9 mouse cellular contexts compared by ENCODE assay signal in the genomic region with DNA sequence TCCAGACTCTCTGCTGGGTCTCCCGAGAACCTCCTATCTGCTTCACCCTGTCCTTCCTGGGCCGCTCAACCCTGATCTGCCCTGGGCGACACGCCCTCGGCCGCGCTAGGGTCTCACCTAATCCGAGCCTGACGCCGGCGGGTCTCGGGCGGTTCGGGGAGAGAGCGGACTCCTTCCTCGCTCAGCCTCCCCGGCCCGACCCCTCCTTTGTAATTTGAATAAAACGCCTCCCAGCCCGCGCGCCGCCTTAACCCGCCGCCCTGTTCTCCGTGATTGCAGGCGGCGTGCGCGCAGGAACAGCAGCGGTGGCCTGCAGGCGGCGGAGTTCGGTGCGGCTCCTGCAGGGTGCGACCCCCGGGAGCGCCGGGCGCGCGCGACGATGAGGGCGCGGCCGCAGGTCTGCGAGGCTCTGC. TPM values are rescaled to one million over a fixed set of nuclear protein-coding genes. Genes with fewer than 3 reads are reported as not detected.
DNase-seq lines count a peak whose midpoint lies in the region; ATAC-seq and TF ChIP-seq lines count a peak whose summit lies in the region.
"Had no signal": no experiment of that assay in that cellular context is flagged by ENCODE, and none has a peak within 500 bp of the region (broad histone marks: within the 10 kb centered on the region; RNA-seq: fewer than 3 reads in every experiment).

No protein-coding gene starts in this region.

- H3K9me3 ChIP-seq in forebrain, embryonic 13.5 days (replicated peaks), result no peaks in the 10 kb centered on the region
- H3K9me3 ChIP-seq in liver, postnatal 0 days (ENCODE audit: low read length), result no peaks in the 10 kb centered on the region

- peak; percentile 42 for DNase-seq in kidney, adult 18-20 months
- no peak for DNase-seq in kidney, adult 9 months
- peak; percentile 28 for DNase-seq in T-cell, adult 2 months (ENCODE audit: low spot score)
- peak; percentile 51 for DNase-seq in induced T-regulatory cell, adult 2 months (ENCODE audit: low read depth)
- DNase-seq in liver, postnatal 0 days, result peak; percentile 47
- peak; percentile 47 for DNase-seq in ovary, postnatal 10 days (ENCODE audit: low spot score)

- peak; percentile 45 for TF ChIP-seq CTCF in liver, postnatal 0 days (IDR thresholded peaks at IDR 0.05; ENCODE audit: low read depth)

- peak overlapping the region; percentile 61 for H3K9ac ChIP-seq in forebrain, embryonic 13.5 days
- H3K9ac ChIP-seq in liver, postnatal 0 days (replicated peaks), result no peak overlapping the region

- H3K4me3 ChIP-seq in forebrain, embryonic 13.5 days, result peak overlapping the region; percentile 48
- H3K4me3 ChIP-seq in liver, postnatal 0 days (ENCODE audit: low read depth, low read length), result peak overlapping the region; percentile 38

- peaks cover 89% of the 10 kb centered on the region for H3K27me3 ChIP-seq in forebrain, embryonic 13.5 days
- H3K27me3 ChIP-seq in liver, postnatal 0 days (ENCODE audit: insufficient read depth, low read length), result peaks cover 81% of the 10 kb centered on the region

- peak overlapping the region; percentile 86 for H3K4me2 ChIP-seq in forebrain, embryonic 13.5 days
- H3K4me2 ChIP-seq in liver, postnatal 0 days (ENCODE audit: low read depth, low read length), result peak overlapping the region; percentile 76

- TF ChIP-seq EP300 in liver, postnatal 0 days (IDR thresholded peaks at IDR 0.05; ENCODE audit: low read depth), result no peak

- no peaks in the 10 kb centered on the region for H3K36me3 ChIP-seq in forebrain, embryonic 13.5 days (ENCODE audit: poor library complexity, severe bottlenecking)
- no peaks in the 10 kb centered on the region for H3K36me3 ChIP-seq in liver, postnatal 0 days (replicated peaks; ENCODE audit: insufficient read depth, low read length)

- WGBS in forebrain, embryonic 13.5 days, result under 1% methylated on average over 48 of the region's 48 CpGs
- WGBS in liver, postnatal 0 days (ENCODE audit: insufficient replicate concordance), result 1% methylated on average over 48 of the region's 48 CpGs

- peak; percentile 54 for ATAC-seq in forebrain, embryonic 13.5 days
- no peak for ATAC-seq in liver, postnatal 0 days
- no peak for ATAC-seq in activated CD4-positive, CD25-positive, alpha-beta regulatory T cell, adult 4 months

- H3K27ac ChIP-seq in forebrain, embryonic 13.5 days, result no peak overlapping the region
- no peak overlapping the region for H3K27ac ChIP-seq in liver, postnatal 0 days (ENCODE audit: low read depth)
- H3K27ac ChIP-seq: macrophage had no signal

- H3K4me1 ChIP-seq in forebrain, embryonic 13.5 days, result peaks cover 56% of the 10 kb centered on the region
- peaks cover 29% of the 10 kb centered on the region for H3K4me1 ChIP-seq in liver, postnatal 0 days (ENCODE audit: insufficient read depth)

RNA-seq across cellular contexts. Expression of a gene that starts 3.8 kb away (rescaled TPM):
- polyA plus RNA-seq in forebrain, embryonic 13.5 days (2015; fragmentation: Nextera tagmentation; extraction: Ambion mirVana), result 0.19 and 0.23 TPM in 2 replicates
- polyA plus RNA-seq in liver, postnatal 0 days (2015; fragmentation: Nextera tagmentation; extraction: Ambion mirVana), result 0.12 and 0.40 TPM in 2 replicates
- not detected for polyA plus RNA-seq in activated CD4-positive, CD25-positive, alpha-beta regulatory T cell, adult 4 months (2017; shearing (Covaris generic))
- polyA plus RNA-seq: macrophage had no signal
